Mouse (Mus musculus): ENCODE data around the gene Letm1.

DNA sequence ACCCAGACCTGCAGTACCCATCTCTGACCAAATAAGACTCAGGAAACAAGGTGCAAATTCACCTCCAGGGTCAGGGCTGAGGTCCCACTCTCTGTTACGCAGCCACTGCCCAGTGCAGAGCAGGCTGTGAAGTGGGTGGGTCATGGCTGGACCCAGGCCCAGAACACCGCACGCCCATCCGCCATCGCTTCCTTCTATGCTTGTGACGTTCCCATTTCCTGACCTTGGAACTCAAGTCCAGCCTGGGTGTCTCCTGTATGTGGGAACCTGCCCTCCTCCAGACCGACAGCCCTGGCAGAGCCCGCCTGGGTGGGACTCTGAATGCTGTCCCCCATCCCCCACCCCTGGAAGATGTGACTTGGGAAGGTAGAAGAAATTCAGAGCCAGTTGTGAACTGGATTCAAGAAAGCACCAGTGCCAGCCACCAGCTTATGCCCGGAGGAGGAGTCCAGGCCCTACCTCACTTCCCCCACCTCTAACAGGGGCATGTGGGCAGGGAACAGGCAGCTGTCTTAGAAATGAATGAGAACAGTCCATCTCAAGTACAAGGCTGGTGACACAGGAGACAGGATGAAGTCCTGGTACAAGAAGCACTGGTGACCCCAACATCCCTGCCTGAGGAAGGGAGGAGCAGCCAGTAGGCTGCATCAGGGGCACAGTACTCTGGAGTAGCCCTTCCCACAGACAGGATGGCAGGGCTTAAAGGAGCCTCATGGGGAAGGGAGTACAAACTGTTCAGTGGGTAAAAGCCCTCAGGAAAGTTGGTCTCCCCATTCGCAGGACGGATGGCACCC, 92.6 kb downstream of the Letm1 start:
- TF ChIP-seq EP300 (optimal IDR thresholded peaks at IDR 0.05) (no peak), CTCF (IDR thresholded peaks at IDR 0.05; ENCODE audit: low read depth) (no peak)
